Mouse (Mus musculus) spleen, adult 18-20 months (tissue): Measurements from ENCODE around the gene Ugt2b36.
"Not testable (repeated sequence)": the region's sequence is repeated elsewhere in the genome, so short reads cannot be mapped to it uniquely, and the experiment has no call there.

Source experiments
- DNase-seq, 2 experiments: peaks; one replicate each; pipeline ENCODE4 v3.0.0; 2022; ENCODE audit warnings: mixed read lengths in 2 of 2

Gene Ugt2b36

GRCm38 (mm10) chr5:87092346-87093027, at the start of gene Ugt2b36:
TSS of gene Ugt2b36 (minus strand) at chr5:87092555.
- no peak for DNase-seq

DNA sequence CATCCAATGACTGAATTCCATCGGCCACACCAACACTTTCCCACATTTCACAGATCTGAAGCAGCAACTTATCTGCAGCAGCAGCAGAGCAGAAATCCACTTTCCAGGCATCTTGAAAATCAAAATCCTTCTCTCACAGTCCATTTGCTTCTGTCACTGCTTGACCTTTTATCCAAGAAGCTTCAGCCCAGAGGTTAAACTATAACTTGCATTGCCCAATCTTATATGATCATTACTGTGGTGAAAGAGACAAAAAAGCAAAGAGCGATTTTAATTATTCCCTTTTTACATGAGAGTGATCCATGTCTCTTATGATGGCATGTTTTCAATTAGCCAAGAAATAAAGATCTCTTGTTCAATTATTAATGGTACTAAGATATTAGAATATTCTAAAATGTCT, 47.8 kb upstream of the Ugt2b36 start, which contains the start of gene Ugt2b5:
TSS of gene Ugt2b5 (minus strand) at position 123 of the 400 bp plus-strand sequence.
- DNase-seq: not testable (repeated sequence)

DNA sequence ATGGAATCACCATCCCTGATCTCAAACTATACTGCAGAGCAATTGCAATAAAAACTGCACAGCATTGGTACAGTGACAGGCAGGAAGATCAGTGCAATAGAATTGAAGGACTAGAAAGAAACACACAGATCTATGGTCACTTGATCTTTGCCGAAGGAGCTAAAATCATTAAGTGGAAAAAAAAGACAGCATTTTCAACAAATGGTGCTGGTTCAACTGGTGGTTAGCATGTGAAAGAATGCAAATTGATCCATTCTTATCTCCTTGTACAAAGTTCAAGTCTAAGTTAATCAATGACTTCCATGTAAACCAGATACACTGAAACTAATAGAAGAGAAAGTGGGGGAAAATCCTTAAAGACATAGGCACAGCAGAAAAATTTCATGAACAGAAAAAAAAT, 11.3 kb upstream of the Ugt2b36 start:
- not testable (repeated sequence) for DNase-seq

DNA sequence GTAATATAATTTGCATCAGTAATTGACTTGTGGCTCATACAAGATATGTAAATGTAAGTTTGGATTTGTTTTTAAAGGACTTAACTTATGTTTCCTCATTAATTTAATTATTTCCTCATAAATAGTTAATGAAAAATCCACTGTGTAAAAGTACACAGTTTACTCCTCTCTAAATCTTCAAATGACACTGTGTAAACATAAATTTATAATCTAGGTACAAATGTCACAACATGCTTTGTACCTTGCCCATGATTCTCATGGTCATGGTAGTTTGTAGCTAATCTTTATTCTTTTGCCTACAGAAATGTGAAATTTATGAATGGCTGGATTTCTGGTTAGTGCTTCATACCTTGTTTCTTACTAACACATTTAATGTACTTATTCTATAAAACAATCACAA, 1.2 kb downstream of the Ugt2b36 start:
- DNase-seq: no peak

GRCm38 (mm10) chr5:87089264-87089663, 3.1 kb downstream of the Ugt2b36 start:
- DNase-seq: no peak

GRCm38 (mm10) chr5:87086269-87086668, 6.1 kb downstream of the Ugt2b36 start:
- DNase-seq: no peak

DNA sequence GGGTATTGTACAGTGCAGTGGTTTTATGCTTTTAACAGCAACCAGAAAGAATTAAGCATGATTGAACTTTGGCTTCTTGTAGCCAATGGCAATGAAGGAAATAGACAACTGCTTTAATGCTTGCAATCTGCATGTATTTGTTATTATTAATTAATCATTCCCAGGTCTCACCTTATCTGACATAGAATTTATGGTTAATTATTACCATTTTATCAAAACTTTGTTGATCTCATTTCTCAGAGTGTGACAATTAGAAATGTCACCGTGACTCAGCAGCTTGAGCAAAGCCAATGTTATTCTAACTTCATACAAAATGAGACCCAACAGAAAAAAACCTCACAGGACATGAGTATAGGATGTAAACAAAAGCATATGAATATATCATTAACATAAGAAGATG, 61.7 kb downstream of the Ugt2b36 start:
- no peak for DNase-seq

DNA sequence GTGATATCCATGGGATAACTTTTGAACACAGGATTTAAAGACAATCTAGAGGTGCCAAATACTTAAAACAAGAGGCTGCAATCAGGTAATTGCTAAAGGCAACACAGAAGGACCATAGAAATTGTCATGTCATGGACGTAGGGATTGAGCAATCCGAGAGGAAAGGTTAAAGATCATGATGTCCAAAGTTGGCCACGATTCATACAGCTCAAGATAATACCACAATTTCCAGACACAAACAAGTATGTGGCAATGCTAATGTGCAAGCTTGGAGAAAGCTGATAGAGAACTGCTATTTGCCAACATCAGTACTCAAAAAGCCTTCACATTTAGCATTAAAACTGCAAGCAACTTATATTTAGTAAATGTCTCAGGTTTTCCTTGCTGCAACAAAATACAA, 65.0 kb downstream of the Ugt2b36 start:
- DNase-seq: no peak
